26 mouse cellular contexts compared by ENCODE assay signal in the genomic region with DNA sequence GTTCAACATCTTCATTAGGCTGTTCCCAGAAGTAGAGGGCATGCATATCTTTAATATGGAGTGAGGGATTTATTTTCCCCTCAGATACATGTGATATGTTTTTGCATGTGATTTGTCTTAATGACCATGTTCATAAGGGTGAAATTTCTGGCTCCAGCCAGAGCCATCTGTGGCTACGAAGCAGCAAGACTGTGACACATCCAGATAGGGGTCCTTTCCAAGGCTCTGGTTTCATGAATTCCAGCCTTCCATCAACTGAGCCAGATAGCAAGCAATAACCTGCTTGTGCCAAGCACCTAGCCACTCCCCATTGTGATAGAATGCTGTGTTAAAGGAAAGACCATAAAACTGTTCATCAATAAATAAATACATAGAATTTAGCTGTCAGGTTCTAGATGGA.
"Had no signal": no experiment of that assay in that cellular context is flagged by ENCODE, and none has a peak within 500 bp of the region (broad histone marks: within the 10 kb centered on the region; RNA-seq: fewer than 3 reads in every experiment).

No protein-coding gene starts in this region.

- H3K36me3 ChIP-seq: heart, embryonic 13.5 days; heart, embryonic 15.5 days; intestine, embryonic 15.5 days; limb, embryonic 10.5 days; limb, embryonic 12.5 days; liver, embryonic 13.5 days; liver, embryonic 15.5 days had no signal

- H3K9me3 ChIP-seq: heart, embryonic 13.5 days; heart, embryonic 15.5 days; intestine, embryonic 15.5 days; limb, embryonic 10.5 days; limb, embryonic 12.5 days; liver, embryonic 13.5 days; liver, embryonic 15.5 days had no signal

- H3K27me3 ChIP-seq: heart, embryonic 13.5 days; heart, embryonic 15.5 days; intestine, embryonic 15.5 days; limb, embryonic 12.5 days; liver, embryonic 13.5 days; liver, embryonic 15.5 days had no signal

- H3K4me2 ChIP-seq: heart, embryonic 11.5 days; heart, embryonic 13.5 days; heart, embryonic 15.5 days; hindbrain, embryonic 14.5 days; intestine, embryonic 15.5 days; limb, embryonic 12.5 days; liver, embryonic 11.5 days; liver, embryonic 13.5 days; liver, embryonic 15.5 days had no signal

- H3K4me1 ChIP-seq: heart, embryonic 13.5 days; heart, embryonic 15.5 days; intestine, embryonic 15.5 days; limb, embryonic 10.5 days; limb, embryonic 12.5 days; liver, embryonic 13.5 days; liver, embryonic 15.5 days had no signal

- ATAC-seq: hindbrain, embryonic 16.5 days; intestine, embryonic 15.5 days; intestine, postnatal 0 days had no signal

- H3K4me3 ChIP-seq: heart, adult 2 months; heart, embryonic 13.5 days; heart, embryonic 15.5 days; intestine, embryonic 15.5 days; layer of hippocampus, adult 2 months; left cerebral cortex, adult 2 months; limb, embryonic 10.5 days; limb, embryonic 12.5 days; liver, embryonic 13.5 days; liver, embryonic 15.5 days had no signal

- H3K27ac ChIP-seq: heart, adult 2 months; heart, embryonic 13.5 days; heart, embryonic 15.5 days; hindbrain, embryonic 14.5 days; intestine, embryonic 15.5 days; layer of hippocampus, adult 2 months; left cerebral cortex, adult 2 months; limb, embryonic 10.5 days; limb, embryonic 12.5 days; liver, embryonic 13.5 days; liver, embryonic 15.5 days had no signal

- DNase-seq: gastrocnemius, postnatal 14 days; gastrocnemius, postnatal 36 days; heart, adult 11 months; heart, adult 2 months; heart, postnatal 14 days; heart, postnatal 36 days; kidney, adult 18-20 months; kidney, adult 8-10 months; kidney, postnatal 10 days; kidney, postnatal 25 days; kidney, postnatal 4 days; liver; liver, embryonic 13.5 days had no signal

- H3K9ac ChIP-seq: heart, embryonic 13.5 days; heart, embryonic 15.5 days; hindbrain, embryonic 14.5 days; intestine, embryonic 15.5 days; limb, embryonic 12.5 days; liver, embryonic 13.5 days; liver, embryonic 15.5 days had no signal
